Mouse (Mus musculus) liver, embryonic 13.5 days (tissue): ENCODE results near the gene Zfp622. TPM values are rescaled to one million over a fixed set of nuclear protein-coding genes. Genes with fewer than 3 reads are reported as not detected.

Experiments
- ATAC-seq: fragments of 200-750 bp; cut with Nextera tagmentation; 2 replicates; pipeline ENCODE4 v1.8.0; 2017; ENCODE audit warnings: low read depth, mild to moderate bottlenecking, moderate number of reproducible peaks, moderate library complexity
- DNase-seq: peaks from one replicate; pipeline ENCODE4 v3.0.0; 2022
- H3K27ac ChIP-seq: fragments of 300-500 bp; sonication (generic); 2 replicates; pipeline ENCODE4 v1.5.1; 2015; ENCODE audit warnings: moderate library complexity, mild to moderate bottlenecking, inconsistent platforms
- H3K27me3 ChIP-seq: fragments of 300-500 bp; sonication (generic); 2 replicates; pipeline ENCODE4 v1.6.1; 2015; ENCODE audit warnings: mild to moderate bottlenecking, inconsistent platforms
- H3K36me3 ChIP-seq: fragments of 300-500 bp; sonication (generic); 2 replicates; pipeline ENCODE4 v1.6.1; 2015; ENCODE audit warnings: mild to moderate bottlenecking, inconsistent platforms
- H3K4me1 ChIP-seq: fragments of 300-500 bp; sonication (generic); replicated peaks from 2 replicates; pipeline ENCODE4 v1.6.1; 2015; ENCODE audit warnings: inconsistent platforms
- H3K4me2 ChIP-seq: fragments of 300-500 bp; sonication (generic); 2 replicates; pipeline ENCODE4 v1.6.1; 2015; ENCODE audit warnings: inconsistent platforms, mild to moderate bottlenecking, moderate library complexity
- H3K4me3 ChIP-seq: fragments of 300-500 bp; sonication (generic); replicated peaks from 2 replicates; pipeline ENCODE4 v1.5.1; 2015; ENCODE audit warnings: mild to moderate bottlenecking, inconsistent platforms
- H3K9ac ChIP-seq: fragments of 300-500 bp; sonication (generic); 2 replicates; pipeline ENCODE4 v1.6.1; 2015; ENCODE audit warnings: mild to moderate bottlenecking, inconsistent platforms
- H3K9me3 ChIP-seq: fragments of 300-500 bp; sonication (generic); replicated peaks from 2 replicates; pipeline ENCODE4 v1.6.1; 2016; ENCODE audit warnings: inconsistent platforms
- WGBS: fragments of 180-500 bp; shearing (Covaris S2); methylation state at CpG from one replicate; pipeline ENCODE4 v1.1.7; 2015; ENCODE audit not compliant: insufficient replicate concordance; 5-methylcytosine and 5-hydroxymethylcytosine counted together
- microRNA-seq: library from miRNA; unstranded; fragments of <30 nt; microRNA quantifications from one replicate; pipeline ENCODE4, GENCODE M21; 2016
- polyA plus RNA-seq: library from polyadenylated mRNA; unstranded; fragments of >200 nt; fragmentation: Nextera tagmentation; extraction: Ambion mirVana; gene quantifications from 2 replicates; pipeline ENCODE4 v1.2.1, GENCODE M21; 2015

Gene Zfp622
- polyA plus RNA-seq, 1 experiment from 2014 or later = 15.3 TPM

DNA sequence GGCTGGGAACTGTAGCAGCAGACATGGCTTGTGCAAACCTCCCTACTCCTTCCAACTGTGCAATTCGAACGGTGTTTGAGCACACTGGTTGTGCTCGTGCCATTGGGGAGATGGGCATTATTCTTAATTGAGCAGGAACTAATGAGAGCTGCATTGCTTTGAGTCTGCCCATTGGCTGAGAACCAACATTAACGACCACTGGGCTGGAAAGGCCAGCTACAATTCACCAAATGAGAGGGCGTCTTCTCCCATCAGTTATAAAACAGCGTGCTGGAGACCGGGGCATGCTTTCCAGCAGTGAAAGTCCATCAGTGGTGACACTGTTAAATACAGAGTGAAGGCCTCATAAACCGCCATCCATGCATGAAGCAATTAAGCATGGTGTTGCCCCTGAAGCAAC, 37.6 kb downstream of the Zfp622 start:
- Histone ChIP-seq H3K27ac (no peak overlapping the region), H3K4me3 (no peak overlapping the region), H3K36me3 (no peaks in the 10 kb centered on the region), H3K4me1 (no peaks in the 10 kb centered on the region), H3K9ac (no peak overlapping the region), H3K9me3 (no peaks in the 10 kb centered on the region), H3K4me2 (no peak overlapping the region), H3K27me3 (no peaks in the 10 kb centered on the region)
- DNase-seq (no peak), ATAC-seq (no peak)
- WGBS = 63% methylated on average over 8 of the region's 8 CpGs

GRCm38 (mm10) chr15:26022636-26023035, 38.5 kb downstream of the Zfp622 start:
- WGBS = 78% methylated on average over 5 of the region's 5 CpGs
- Histone ChIP-seq H3K4me2 (no peak overlapping the region), H3K9ac (no peak overlapping the region), H3K27me3 (no peaks in the 10 kb centered on the region), H3K4me3 (no peak overlapping the region), H3K9me3 (no peaks in the 10 kb centered on the region), H3K36me3 (no peaks in the 10 kb centered on the region), H3K4me1 (no peaks in the 10 kb centered on the region), H3K27ac (no peak overlapping the region)
- ATAC-seq (no peak), DNase-seq (no peak)

DNA sequence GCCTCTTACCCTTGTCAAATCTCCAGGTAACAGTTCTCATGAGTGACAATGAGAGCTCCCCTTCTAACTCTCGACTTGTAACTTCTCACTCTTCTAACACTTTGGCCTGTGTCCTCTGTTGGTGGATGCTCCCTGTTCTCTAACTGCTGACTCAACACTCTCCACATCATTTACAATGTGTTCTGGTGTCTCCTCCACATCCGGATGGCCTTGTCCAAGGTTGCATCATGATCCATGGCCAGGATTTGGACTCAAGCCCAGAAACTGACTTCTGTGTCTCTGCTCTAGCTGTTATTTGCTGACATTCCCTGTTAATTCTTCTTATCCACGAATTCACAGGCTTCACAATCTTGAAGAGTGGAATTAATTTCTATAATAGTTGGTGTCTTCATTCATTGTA, 47.5 kb downstream of the Zfp622 start:
- Histone ChIP-seq H3K27me3 (no peaks in the 10 kb centered on the region), H3K9ac (no peak overlapping the region), H3K9me3 (no peaks in the 10 kb centered on the region), H3K27ac (no peak overlapping the region), H3K36me3 (no peaks in the 10 kb centered on the region), H3K4me3 (no peak overlapping the region), H3K4me2 (no peak overlapping the region), H3K4me1 (no peaks in the 10 kb centered on the region)
- ATAC-seq (no peak), DNase-seq (no peak)
- WGBS = 45% methylated on average over 3 of the region's 3 CpGs

DNA sequence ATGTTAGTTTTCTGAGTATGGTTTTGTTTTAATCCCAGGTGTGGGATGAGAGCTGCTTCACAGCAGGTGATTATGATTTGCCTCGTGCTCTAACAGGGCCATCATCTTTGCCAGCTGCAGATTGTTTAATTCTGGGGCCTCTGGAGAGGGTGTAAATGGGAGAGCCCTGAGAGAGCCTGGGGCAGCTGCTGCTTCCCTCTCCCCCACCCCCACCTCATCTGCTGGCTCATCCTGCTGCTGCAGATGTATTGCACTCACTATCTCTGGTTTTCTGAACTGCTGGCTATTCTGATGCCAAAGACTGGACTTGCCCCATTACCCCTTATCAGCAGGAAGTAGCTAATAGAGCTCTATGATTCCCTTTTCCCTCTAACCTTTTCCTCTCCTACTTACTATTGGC, 56.4 kb downstream of the Zfp622 start:
- no peak overlapping the region for H3K9ac ChIP-seq
- H3K27me3 ChIP-seq = no peaks in the 10 kb centered on the region
- DNase-seq (no peak), ATAC-seq (no peak)
- WGBS = 25% methylated on average over 1 of the region's 1 CpGs
- no peak overlapping the region for H3K4me2 ChIP-seq
- no peaks in the 10 kb centered on the region for H3K4me1 ChIP-seq
- H3K9me3 ChIP-seq = no peaks in the 10 kb centered on the region
- no peaks in the 10 kb centered on the region for H3K36me3 ChIP-seq
- no peak overlapping the region for H3K27ac ChIP-seq
- H3K4me3 ChIP-seq = no peak overlapping the region

- H3K4me3 ChIP-seq = no peak overlapping the region
- H3K9ac ChIP-seq = no peak overlapping the region
- no peak overlapping the region for H3K4me2 ChIP-seq
- H3K4me1 ChIP-seq = no peaks in the 10 kb centered on the region
- 49% methylated on average over 2 of the region's 2 CpGs for WGBS
- no peaks in the 10 kb centered on the region for H3K9me3 ChIP-seq
- no peak overlapping the region for H3K27ac ChIP-seq
- DNase-seq (no peak), ATAC-seq (no peak)
- no peaks in the 10 kb centered on the region for H3K36me3 ChIP-seq
- H3K27me3 ChIP-seq = no peaks in the 10 kb centered on the region
These were observed 57.2 kb downstream of the Zfp622 start for GRCm38 (mm10) chr15:26041196-26041947.

Small RNA genes lying within 50 kb of the gene (microRNA-seq; reads per million reads assigned to microRNA genes)
- gene Mir7212 = not detected

Other genes with a start within 250 kb of the Zfp622 start
- 1.4 and 2.6 TPM in 2 replicates for gene Retreg1, start 141.2 kb upstream of the Zfp622 start, polyA plus RNA-seq